Mouse (Mus musculus): ENCODE measurements around the gene Nav2.

- TF ChIP-seq POLR2A (IDR thresholded peaks at IDR 0.05; ENCODE audit: borderline replicate concordance, insufficient read depth, low read length) = no peak
- no peak for TF ChIP-seq CTCF (IDR thresholded peaks at IDR 0.05; ENCODE audit: borderline replicate concordance, insufficient read depth, low read depth, low read length)
Measured at GRCm38 (mm10) chr7:49190231-49190985, 281.9 kb downstream of the Nav2 start.

Data from cerebellum, adult 2 months (tissue).